Mouse (Mus musculus): ENCODE measurements around the gene Grxcr1.

The Grxcr1 gene

DNA sequence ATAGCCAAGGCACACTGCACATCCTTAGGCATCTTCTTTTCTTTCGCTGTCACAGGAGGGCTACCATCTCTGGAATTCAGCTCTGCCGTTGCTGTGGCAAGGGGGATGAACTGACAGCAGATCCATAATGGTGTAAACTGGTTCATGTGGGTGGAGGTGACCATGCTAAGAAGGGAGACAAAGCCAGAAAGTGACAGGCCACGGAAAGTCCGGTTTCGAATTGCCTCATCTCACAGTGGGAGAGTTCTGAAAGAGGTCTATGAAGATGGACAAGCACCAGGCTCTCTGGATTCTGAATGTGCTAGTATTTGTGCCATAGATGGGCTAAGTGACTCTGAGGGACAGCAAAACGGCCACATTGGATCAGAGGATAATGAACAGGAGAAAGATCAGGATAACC, at the start of gene Grxcr1:
Gene Grxcr1 (plus strand): TSS at position 92 of the 400 bp plus-strand sequence.
- DNase-seq (ENCODE audit: low spot score) = no peak

DNA sequence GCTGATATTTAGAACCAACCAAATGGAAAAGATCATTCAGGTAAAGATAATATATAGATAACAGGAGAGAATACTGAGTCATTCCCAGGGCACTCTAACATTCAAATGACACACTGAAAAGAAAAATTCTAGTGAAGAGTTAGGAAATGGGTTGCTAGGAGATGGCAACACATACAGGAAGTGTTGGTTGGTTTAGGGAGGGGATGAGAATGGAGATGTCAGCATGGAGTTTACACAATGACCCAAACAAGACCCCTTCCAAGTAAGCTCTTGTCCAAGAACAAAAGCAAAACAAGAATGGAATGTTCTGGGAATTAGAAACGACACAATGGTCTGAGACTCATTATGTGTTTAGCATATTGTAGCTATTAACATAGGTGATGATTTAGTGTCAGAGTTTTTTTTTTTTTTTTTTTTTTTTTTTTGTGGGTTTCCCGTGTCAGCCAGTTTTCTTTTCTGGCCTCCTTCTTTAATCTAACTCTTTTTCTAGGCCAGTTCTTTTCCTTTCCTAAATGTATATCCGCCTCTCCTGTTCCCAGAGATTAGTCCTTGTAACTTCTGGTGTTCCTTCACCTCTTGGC, 49.6 kb upstream of the Grxcr1 start:
- DNase-seq (ENCODE audit: low spot score) = no peak

DNA sequence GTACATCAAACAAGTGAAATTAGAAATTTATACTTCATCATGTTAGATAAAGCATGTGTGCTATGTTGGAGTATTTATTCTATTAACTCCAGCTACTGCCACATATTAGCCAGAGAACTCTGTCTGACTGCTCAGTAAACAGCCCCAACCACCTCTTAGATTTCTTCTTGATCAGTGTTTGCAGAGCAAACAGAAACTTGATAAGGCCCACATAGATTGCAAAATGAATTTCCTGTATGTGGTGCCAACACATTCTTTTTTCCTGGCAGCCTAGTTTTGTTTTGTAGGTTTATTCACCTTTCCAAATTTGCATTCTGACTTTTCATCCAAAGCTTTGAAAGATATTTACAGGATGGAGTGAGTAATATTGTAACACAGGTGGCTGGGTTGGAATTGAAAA, 41.2 kb upstream of the Grxcr1 start:
- no peak for DNase-seq (ENCODE audit: low spot score)

DNA sequence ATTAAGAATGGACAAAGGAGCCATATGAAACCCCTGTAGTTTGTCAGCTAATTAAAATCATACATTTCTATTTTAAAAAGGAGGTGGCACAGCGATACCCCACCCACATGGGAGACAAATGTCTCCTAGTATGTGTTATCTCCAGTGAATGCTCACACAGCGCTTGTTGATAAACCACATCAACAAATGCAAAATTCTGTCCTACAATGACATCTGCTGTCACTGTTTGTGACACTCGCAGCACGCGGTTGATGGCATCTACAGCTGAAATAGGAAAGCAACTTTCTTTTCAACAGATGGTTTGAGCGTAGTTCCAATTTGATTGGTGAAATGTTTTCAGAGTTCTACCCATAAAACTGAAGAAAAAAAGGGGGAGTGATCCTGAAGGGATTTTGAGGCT, 29.0 kb upstream of the Grxcr1 start:
- DNase-seq (ENCODE audit: low spot score) = no peak

DNA sequence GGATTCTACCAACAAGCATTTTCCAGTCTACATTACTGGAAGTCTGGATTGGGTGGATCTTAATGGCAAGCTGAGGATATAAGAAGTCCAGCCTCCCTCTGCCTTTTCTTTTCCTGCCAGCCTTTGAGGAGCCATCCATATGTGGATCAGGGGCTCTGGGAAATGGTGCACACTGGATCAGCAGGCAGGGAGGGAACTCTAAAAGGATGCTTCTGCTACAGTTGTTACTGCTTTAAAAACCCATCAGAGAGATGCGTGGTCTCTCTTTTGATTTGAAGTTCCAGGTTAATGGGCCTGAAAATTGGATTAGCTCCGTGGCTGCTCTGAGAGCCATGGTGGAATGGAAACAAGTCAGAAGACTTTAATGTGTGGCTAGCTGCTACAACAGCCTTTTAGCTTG, 27.7 kb upstream of the Grxcr1 start:
- DNase-seq (ENCODE audit: low spot score) = no peak

DNA sequence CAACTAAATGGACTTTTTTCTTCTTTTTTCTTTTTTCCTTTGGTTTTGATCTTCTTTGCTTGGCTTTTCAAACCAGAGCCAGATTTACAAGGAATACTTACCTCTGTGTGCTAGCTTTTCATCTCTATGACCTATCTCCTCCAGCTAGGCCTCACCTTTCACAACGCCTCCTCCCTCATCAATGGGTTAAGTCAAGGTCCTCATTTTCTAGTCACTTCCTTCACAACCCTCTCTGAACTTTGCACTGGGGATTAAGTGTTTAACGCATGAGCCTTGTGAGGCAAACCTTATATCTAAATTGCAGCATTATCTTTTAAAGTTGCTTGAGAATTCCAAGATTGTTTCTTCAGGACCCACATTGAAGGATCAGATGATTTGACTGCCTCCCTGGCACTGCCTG, 27.2 kb upstream of the Grxcr1 start:
- DNase-seq (ENCODE audit: low spot score) = no peak

DNA sequence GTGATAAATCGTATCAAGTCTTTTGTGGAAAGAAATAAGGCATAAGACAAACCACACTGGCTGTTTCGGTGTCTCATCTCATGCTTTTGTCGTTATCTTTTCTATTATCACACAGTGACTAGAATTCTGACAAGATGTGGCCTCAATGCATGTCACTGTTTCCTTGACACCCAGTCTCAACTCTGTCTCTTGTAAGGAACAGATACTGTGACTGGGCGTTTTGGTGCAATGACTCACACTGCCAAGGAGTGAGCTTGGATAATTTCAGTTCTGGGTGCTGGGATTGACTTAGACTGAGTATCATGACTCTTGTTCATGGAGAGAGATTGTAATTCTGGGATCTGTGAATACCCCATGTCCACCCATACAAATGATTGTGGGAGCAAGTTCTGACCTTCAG, 24.6 kb upstream of the Grxcr1 start:
- no peak for DNase-seq (ENCODE audit: low spot score)

DNA sequence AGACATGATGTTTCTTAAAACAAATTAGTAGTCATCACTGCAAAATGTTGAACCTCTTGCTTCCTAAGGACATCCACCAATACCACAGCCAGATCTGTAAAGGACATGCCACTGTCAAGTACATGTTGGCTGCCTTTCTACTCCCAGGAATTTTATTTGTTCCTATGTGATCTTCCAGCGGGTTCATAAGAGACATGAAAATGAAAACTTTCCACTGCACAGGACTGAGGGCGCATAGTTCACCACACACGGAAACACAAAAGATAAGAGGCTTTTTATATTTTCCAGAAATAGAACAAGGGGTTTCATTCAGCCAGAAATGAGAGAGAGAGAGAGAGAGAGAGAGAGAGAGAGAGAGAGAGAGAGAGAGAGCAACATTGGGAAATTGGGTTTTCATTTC, 20.1 kb upstream of the Grxcr1 start:
- DNase-seq (ENCODE audit: low spot score) = no peak

DNA sequence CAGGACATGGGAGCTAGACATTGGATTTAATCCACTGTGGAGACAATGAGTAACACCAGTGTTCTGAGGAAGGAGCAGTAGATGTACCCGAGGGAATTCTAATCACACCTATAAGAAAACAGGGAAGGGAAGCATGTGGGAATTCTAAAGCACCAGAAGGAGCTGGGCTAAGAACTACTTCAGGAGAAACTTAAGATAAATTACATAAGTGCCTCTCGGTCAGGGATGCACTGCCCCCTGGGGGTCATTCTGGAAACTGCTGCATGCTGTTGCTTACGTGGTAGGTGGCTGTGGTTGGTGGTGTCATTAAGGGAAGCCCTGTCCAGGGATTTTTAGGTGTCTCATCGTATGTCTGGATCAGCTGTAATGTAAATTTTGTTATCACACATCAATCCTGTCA, 19.0 kb upstream of the Grxcr1 start:
- DNase-seq (ENCODE audit: low spot score) = peak; percentile 76

DNA sequence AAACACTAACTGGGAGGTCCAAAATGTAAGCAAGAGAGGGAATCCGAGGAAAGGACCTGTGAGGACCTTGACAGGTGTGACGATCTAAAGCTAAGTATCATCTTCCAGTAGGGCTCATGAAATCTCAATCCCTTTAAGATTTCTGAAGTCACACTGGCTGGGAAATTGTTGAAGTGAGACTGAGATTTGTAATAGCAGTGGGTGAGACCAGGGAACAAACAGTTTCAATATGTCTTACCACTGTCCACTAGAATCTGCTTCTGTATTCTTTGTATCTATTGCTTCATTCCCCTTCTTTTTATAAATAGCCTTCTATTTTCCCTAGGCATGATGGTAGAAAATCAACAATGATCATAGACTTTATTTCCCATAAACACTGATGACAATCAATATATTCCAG, 10.8 kb upstream of the Grxcr1 start:
- DNase-seq (ENCODE audit: low spot score) = no peak

DNA sequence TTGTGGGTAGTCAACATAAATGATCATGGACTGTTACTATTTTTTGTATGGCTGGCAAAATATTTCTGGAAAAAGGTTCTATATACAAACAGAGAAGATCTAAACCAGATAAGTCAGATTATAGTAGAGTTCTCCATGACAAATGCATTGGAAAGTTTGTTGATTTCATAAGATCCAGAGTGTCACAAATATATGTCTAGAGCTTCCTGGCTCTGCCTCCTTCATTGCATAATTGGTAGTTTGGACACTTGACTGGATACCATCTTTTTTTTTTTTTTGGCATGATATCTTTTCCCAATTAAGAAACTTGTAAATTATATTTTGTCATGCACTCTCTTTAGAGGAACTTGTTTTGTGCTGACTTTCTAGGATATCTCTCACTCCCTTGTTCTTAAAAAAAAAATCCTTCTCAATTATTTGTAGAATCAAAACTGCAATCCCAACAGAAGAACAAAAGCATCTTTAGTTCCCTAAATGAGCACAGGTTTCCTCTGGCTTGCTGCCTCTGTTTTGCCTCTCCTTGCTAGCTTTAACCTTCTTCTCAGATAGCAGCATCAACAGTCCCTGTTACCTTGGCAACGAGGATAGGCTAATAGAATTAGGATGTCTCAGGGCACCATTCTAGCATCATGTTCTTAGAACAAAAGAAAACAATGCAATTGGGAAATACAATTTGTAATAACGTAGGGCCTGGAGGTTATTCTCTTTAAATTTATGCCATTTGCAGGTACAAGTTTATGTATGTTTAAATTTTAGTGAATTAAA, 4.8 kb upstream of the Grxcr1 start:
- DNase-seq (ENCODE audit: low spot score) = no peak

DNA sequence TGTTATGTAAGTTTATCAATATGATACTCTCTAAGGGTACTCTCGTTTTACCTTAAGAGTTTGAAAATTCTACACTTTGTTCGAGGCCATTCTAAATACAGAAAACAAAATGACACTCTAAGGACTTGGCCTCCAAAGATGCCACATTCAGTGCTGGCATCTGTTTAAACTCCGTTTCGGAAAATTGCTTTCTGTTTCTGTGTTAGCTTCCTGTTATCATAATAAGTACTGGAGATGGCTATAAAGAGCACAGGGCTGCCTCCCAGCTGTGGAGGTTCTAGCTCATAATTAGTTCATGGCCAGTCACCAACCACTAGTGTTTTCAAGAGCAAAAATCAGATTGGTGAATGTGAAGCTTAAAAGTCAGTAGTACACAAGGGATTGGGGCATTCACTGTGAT, 4.2 kb upstream of the Grxcr1 start:
- DNase-seq (ENCODE audit: low spot score) = no peak

DNA sequence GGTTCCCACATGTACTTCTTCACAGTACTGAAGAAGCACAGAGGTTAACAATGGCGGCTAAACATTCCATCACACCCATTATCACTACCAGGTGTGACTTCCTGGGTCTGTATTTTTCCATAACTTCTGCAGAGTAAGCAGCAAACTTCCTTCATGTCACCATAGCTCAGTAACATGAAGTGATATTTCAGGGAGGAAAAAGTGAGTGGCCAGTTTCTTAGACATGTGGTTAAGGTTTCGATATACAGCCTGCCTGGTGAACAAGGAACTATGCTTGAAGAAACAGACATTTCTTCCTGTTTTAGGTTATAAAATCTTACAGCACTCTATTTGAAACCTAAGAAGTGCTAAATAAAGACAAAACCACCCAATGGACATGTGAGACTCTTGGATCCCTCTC, 1.7 kb downstream of the Grxcr1 start:
- no peak for DNase-seq (ENCODE audit: low spot score)

DNA sequence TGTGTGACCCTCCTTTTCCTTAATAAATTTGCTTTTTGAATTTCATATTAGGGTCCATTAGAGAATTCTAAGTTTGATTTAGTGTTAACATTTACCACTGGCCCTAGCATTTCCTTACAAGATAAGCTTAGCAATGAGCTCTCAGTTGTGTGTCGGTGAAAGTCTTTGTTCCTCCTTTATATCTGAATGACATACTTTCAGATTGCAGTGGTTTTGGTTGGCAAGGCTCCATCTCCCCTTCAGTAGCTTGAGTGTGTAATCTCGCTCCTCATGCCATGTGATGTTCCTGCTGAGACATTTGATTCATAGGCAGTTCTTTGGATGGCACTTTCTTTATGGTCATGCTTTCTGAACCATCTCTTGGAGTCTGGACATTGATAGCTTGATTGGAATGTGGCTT, 7.4 kb downstream of the Grxcr1 start:
- DNase-seq (ENCODE audit: low spot score) = no peak

DNA sequence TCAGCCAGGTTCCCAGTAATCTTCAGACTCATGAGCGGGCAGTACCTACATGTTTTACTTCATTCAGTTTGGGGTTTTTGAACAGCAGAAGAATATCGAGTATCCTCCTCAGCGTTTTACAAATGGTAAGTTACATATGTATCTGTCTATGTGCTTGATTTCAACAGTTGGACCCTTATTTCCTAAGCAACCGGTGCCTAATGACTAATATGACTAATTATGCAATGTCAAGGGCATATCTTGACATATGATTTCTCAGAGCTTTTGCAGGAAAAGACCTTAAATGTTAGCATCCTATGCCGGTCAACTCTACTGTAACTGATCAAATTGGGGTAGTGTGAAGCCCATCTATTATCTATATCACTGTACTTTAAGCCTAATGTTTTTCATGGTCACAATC, 11.7 kb downstream of the Grxcr1 start:
- DNase-seq (ENCODE audit: low spot score) = no peak

DNA sequence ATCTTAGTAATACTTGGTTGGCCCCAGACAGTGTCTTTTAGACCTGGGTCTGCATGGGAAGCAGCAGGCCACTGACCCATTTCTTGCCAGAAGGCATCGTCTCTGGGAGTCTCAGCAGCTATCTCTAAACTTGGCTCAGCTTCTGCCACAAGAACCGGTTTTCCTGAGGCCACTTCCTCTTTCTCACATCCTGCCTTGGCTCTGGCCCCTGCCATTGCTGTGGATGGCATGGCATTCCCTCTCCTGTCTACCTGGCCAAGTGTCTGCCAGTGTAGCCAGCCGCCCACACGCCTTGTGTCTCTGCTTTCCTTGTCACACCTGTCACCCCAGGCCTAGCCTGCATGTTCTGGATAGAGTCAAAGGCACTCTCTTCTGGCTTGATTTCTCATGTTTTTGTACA, 17.1 kb downstream of the Grxcr1 start:
- peak; percentile 1 for DNase-seq (ENCODE audit: low spot score)

DNA sequence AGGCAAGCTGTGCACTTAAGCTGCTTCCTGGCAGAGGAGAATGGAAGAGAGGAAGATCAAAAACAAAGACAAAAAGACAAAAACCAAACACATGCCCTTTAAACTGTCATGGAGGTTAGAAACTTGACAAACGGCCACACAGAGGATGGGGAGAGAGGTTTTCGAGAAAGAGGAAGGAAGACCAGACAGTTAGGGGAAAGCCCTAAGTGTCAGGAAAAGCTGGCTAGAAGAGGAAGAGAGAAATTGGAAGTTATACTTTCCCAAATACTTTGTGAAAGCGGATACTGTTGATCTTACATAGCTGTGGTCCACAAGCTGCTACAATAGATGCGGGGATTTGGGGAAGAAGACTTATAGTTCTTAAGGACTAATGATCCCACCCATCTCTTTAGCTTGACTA, 17.9 kb downstream of the Grxcr1 start:
- DNase-seq (ENCODE audit: low spot score) = no peak

DNA sequence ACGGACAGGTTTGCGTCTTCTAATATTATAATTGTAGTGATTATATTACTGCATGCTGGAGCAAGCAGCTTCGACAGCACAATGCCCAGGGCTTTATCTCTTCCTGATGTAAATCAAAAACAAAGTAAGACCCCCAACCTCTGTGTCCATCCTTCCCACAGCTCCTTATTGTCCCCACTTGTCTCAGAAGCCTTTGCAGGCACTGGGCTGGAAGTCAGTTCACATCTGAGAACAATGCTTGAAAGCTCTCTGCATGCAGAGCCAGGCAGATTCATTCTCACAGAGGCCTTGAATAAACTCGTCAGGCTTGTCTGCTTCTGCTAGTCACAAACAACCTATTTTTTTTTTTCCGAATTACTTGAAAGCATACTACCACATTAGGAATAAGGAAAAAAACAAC, 19.5 kb downstream of the Grxcr1 start:
- no peak for DNase-seq (ENCODE audit: low spot score)

DNA sequence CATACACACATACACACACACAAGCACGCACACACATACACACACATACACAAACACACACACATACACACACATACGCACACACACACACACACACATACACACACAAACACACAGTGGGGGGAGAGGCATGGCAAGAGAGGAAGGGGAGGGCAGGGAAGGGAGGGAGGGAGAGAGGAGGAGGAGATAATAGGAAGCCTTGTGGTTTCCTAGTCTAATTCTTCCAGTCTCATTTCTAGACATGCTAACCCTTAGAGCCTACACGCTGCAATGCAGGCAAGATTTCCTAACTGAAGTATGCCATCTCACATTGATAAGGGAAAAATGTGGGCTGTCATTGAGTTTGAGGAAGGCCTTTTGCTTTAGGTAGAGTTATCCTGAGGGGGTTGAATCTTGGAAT, 25.9 kb downstream of the Grxcr1 start:
- no peak for DNase-seq (ENCODE audit: low spot score)

DNA sequence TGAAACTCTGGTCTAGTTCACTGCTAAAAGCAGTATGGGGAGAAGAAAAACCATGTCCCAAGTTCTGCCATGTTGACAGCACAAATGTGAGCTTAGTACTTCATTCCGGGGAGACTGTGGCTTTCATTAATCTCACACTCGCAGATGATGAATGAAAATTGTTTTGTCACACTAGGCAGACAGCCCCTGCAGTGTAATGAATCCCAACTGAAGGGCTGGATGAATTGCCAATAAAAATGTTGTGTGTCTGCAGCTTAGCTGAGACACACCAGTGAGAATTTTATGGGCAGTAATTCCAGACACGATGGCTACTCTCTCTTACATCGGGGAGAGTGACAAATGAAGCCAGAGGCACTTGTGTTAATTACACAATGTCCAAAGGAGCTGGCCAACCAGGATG, 37.1 kb downstream of the Grxcr1 start:
- DNase-seq (ENCODE audit: low spot score) = no peak

DNA sequence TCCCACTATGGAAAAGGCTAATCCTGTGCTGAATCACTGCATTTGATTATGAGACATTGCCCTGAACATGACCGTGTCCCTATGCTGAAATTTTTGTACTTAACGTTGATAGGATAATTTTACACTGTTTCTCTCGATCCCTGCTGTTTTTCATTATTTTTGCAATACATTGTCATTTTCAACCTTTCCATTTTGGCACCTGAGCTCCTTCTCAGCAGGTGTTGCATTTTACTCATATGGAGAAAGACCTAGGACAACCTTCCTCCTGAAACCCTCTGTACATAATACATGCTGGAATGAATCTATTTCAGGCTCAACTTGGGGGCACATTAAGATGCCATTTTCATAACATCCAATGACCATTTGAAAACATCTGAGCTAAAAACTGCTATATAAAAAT, 38.7 kb downstream of the Grxcr1 start:
- no peak for DNase-seq (ENCODE audit: low spot score)

DNA sequence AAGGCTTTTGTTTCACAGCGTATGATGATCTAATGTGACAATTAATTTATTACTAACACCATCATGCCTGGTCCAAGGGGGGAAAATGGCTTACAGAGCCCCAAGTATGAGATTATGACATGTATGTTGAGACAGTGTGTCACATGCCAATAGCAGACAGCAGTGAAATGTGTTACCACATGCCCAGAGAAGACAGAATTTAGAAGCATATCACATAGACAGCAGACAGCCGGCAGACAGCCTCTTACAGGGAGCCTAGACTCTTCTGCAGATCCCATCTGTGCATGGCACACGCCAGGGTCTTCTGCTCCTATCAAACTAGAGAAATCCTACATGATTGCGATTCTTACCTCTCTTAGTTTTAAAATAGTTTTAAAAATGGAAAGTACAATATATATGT, 40.2 kb downstream of the Grxcr1 start:
- no peak for DNase-seq (ENCODE audit: low spot score)

DNA sequence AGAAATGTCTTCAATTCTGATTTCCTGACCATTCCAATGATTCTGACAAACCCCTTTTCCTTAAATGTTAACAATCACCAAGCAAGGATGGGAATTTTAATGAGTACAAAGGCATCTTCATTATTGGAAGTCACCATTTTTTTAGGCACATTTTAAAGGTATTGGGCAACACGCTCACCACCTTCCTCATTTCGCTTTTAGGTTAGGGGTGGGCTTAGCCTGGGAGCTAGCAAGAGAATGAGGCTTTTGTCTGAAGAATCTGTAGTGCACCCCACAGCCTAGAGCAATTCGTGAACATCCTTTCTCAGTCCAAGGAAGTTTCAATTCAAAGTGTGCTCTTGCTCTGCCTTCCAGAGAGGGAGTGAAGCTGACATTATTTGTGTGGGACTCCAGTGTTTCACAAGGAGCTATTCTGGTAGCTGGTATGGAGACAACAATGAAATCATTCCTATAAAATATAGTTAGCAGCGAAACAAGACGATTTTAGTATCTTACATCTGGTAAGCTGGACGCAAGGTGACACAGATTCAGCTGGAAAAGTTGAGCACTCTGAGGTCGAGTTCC, 55.0 kb downstream of the Grxcr1 start:
- no peak for DNase-seq (ENCODE audit: low spot score)

DNA sequence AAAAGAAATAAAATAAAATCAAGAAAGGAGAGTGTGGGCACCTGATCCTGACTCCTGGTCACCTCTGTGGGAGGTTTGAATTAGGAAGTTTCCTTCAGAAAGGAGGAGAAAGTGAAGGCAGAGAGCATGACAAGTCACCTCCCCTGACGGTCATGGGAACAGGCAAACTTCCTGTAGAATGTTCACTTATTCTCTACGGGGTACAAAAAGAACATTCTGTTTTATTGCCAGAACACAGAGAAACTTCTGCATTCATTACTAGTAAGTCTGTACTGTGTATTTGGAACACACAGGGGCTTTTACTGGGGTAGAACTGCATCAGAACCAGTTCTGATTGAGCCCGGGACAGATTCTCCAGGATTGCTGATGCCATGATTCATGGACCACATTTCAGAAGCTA, 55.5 kb downstream of the Grxcr1 start:
- DNase-seq (ENCODE audit: low spot score) = no peak
